Mouse (Mus musculus): ENCODE results near the gene Eef1akmt1.

DNA sequence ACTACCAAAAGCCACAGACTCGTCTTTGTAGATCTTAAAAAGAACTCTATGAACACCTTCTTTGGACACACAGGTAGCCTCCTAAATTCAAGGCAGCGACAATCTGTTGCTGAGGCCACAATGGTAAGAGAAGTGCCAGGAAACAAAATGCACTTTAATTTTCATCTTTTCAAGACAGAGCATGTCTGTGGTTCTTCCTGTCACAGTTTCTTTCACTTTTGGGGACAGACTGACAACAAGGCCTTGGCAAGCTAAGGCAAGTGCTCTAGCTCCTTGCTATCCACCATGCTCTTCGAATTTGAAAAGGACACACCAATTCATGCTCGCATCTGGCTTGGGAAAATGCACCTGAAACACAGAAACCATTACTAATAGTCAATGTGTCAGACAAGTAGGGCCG, 21.9 kb upstream of the Eef1akmt1 start:
- no peak for TF ChIP-seq CTCF (IDR thresholded peaks at IDR 0.05; ENCODE audit: borderline replicate concordance, insufficient read depth, low read depth, low read length)
- TF ChIP-seq POLR2A (IDR thresholded peaks at IDR 0.05; ENCODE audit: borderline replicate concordance, insufficient read depth, low read length), result no peak

All from cerebellum, adult 2 months (tissue).